Mouse (Mus musculus): ENCODE measurements at regions not wholly inside any gene's neighbourhood (a gene's known extent, or its start where the extent isn't known, plus 50 kb on each side); places are given as distances from the start of the nearest gene placed in this dataset.

DNA sequence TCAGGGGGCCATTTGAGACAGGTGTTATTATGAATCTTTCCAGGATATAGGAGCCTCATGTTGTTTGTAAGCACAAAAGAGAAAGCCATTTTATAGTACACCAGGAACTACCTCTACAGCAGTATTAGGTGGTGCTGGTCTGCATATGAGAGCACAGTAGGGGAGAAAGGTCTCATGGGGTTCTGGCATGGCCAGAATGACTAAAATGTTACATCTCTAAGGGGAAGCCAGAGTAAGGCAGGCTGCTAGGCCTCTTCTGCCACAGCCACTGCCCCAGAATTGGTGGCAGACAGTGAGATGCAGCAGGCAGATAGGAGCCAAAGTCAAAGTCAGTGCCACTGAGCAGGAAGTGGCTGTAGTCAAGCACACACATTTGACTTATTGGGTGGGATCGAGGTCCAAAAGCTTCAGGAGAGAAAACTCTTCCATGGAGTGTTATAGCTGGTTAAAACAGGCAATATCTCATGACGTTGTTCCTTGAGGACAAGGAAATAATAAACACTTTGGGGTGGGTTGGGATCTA is 147.2 kb downstream of the Hira start:
- H3K36me3 ChIP-seq (ENCODE audit: insufficient read depth): no peaks in the 10 kb centered on the region
- 73% methylated on average over 2 of the region's 2 CpGs for WGBS
- no peak overlapping the region for H3K4me3 ChIP-seq (ENCODE audit: low read depth, low read length)
- ATAC-seq (ENCODE audit: insufficient read depth): no peak
- no peaks in the 10 kb centered on the region for H3K4me1 ChIP-seq (ENCODE audit: insufficient read depth)
- no peak overlapping the region for H3K27ac ChIP-seq (ENCODE audit: low read depth)
- H3K4me2 ChIP-seq: no peak overlapping the region
- DNase-seq: no peak
- no peaks in the 10 kb centered on the region for H3K27me3 ChIP-seq (ENCODE audit: insufficient read depth, low read length)
- H3K9ac ChIP-seq: no peak overlapping the region
- H3K9me3 ChIP-seq (ENCODE audit: low read depth, low read length): no peaks in the 10 kb centered on the region
- no peak for TF ChIP-seq CTCF (IDR thresholded peaks at IDR 0.05; ENCODE audit: low read depth)

DNA sequence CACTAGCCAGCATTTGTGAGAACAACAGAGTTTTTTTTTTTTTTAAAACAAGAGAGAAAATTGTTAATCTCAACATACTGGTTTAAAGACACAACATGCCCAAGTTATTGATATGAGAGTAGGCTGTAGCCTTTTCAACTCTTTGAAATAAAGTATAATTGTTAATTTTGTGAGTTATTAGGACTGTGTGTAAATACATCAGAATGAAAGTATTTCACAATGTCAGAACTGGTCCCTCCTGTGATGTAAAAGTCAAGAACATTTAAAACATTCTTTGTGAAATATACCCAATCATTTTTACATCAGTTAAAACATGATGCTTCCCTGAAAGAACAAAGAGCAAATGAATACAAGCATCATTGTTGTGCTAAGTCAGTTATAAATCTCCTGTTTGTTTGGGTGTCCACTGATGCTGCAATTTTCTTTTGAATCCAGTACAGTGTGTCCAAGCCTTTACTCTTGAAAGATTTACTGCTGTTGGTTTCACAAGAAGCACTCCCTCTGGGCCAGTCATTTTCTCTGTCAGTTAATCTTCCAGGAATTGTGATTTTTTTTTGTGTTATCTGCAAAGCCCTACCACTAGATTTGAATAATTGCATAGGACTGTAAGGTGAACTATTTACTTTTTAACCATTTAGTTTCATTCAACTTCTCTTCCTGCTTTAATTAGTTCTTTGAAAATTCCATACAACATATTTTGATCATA is 148.5 kb downstream of the Hira start:
- no peaks in the 10 kb centered on the region for H3K27me3 ChIP-seq (ENCODE audit: insufficient read depth, low read length)
- TF ChIP-seq CTCF (IDR thresholded peaks at IDR 0.05; ENCODE audit: low read depth): no peak
- H3K27ac ChIP-seq (ENCODE audit: low read depth): no peak overlapping the region
- H3K9me3 ChIP-seq (ENCODE audit: low read depth, low read length): no peaks in the 10 kb centered on the region
- DNase-seq (no peak), ATAC-seq (ENCODE audit: insufficient read depth) (no peak)
- no peak overlapping the region for H3K4me2 ChIP-seq
- H3K4me1 ChIP-seq (ENCODE audit: insufficient read depth): no peaks in the 10 kb centered on the region
- no peak overlapping the region for H3K9ac ChIP-seq
- H3K36me3 ChIP-seq (ENCODE audit: insufficient read depth): no peaks in the 10 kb centered on the region
- no peak overlapping the region for H3K4me3 ChIP-seq (ENCODE audit: low read depth, low read length)

DNA sequence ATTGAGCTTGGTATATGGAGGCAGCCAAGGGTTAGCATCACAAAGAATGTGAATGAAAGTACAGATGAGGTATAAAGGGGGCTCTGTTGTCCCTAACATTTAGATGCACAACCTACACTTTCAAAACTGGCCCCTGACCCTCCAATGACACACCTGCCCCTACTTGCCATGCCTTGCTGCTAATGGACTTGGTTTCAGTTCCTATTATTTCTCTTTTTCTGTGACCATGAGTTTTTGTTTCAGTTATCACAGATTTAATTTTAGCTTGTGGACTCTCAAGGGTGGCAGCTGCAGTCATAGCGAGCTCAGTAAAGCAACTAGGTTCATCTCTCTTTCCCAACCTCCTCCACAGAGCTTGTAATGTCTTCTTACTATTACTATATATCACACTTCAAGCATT is 150.3 kb downstream of the Hira start:
- Histone ChIP-seq H3K27ac (ENCODE audit: low read depth) (no peak overlapping the region), H3K27me3 (ENCODE audit: insufficient read depth, low read length) (no peaks in the 10 kb centered on the region), H3K9me3 (ENCODE audit: low read depth, low read length) (no peaks in the 10 kb centered on the region), H3K9ac (no peak overlapping the region), H3K36me3 (ENCODE audit: insufficient read depth) (no peaks in the 10 kb centered on the region), H3K4me1 (ENCODE audit: insufficient read depth) (no peaks in the 10 kb centered on the region), H3K4me2 (no peak overlapping the region), H3K4me3 (ENCODE audit: low read depth, low read length) (no peak overlapping the region)
- no peak for TF ChIP-seq CTCF (IDR thresholded peaks at IDR 0.05; ENCODE audit: low read depth)
- WGBS: 56% methylated on average over 1 of the region's 1 CpGs
- DNase-seq: no peak
- no peak for ATAC-seq (ENCODE audit: insufficient read depth)

DNA sequence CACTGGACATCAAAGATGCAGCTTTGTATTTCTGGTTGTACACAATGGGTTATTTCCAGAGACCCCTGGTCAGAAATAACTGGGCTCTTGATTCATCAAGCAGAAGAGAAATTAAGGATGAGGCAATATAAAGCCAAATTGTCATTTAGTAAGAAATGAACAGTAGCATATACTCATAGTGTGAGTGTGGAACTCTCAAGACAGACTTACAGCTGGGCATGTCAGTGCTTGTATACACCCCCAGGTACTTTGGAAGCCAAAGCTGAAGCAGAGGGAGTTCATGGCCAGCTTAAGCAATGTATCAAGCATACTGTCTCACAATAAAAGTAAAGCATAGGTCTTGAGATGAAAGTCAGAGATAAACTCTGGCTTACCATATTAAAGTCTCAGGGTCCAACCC is 155.7 kb downstream of the Hira start:
- Histone ChIP-seq H3K27me3 (ENCODE audit: insufficient read depth, low read length) (no peaks in the 10 kb centered on the region), H3K4me2 (no peak overlapping the region), H3K27ac (ENCODE audit: low read depth) (no peak overlapping the region), H3K9ac (no peak overlapping the region), H3K9me3 (ENCODE audit: low read depth, low read length) (no peaks in the 10 kb centered on the region), H3K4me1 (ENCODE audit: insufficient read depth) (no peaks in the 10 kb centered on the region), H3K36me3 (ENCODE audit: insufficient read depth) (no peaks in the 10 kb centered on the region), H3K4me3 (ENCODE audit: low read depth, low read length) (no peak overlapping the region)
- no peak for ATAC-seq (ENCODE audit: insufficient read depth)
- TF ChIP-seq CTCF (IDR thresholded peaks at IDR 0.05; ENCODE audit: low read depth): no peak
- no peak for DNase-seq

DNA sequence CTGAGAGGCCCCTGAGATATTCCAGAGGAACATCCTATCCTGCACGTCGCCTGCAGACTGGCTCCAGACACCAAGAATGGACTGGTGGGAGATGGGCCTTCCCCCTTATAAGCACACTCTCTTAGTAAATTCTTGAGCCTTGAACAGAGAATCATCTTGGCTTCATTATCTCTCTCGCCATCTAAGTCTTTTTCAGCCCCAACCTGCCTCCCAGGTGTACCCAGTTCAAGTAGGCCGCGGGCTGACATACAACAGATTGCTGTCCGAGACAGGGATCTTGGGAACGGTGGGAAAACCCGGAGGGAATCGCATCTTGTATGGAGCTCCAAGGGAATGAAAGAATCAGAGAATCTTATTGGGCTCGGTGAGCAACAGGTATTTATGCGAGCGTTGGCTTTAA is 158.9 kb downstream of the Hira start:
- Histone ChIP-seq H3K9ac (no peak overlapping the region), H3K27ac (ENCODE audit: low read depth) (no peak overlapping the region), H3K36me3 (ENCODE audit: insufficient read depth) (no peaks in the 10 kb centered on the region), H3K27me3 (ENCODE audit: insufficient read depth, low read length) (no peaks in the 10 kb centered on the region), H3K4me2 (no peak overlapping the region), H3K9me3 (ENCODE audit: low read depth, low read length) (no peaks in the 10 kb centered on the region), H3K4me3 (ENCODE audit: low read depth, low read length) (no peak overlapping the region), H3K4me1 (ENCODE audit: insufficient read depth) (no peaks in the 10 kb centered on the region)
- no peak for ATAC-seq (ENCODE audit: insufficient read depth)
- 77% methylated on average over 12 of the region's 12 CpGs for WGBS
- no peak for TF ChIP-seq CTCF (IDR thresholded peaks at IDR 0.05; ENCODE audit: low read depth)
- no peak for DNase-seq

DNA sequence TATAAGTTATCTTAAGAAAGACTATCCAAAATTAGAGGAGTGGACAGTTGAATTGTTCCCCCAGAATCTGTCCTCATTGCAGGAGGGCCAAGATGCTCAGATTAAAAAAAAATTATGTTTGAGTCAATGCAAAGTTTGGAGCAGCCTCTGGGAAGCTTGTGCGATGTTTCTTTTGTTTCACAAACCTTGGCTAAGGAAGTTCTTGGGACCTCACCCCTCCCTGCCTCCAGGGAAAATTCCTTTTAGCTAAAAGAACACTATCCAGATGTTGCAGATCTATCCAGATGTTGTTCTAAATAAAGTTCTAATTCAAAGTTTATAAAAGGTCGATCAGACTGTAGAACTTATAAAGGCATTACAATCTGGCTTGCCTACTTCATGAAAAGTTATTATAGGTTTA is 160.8 kb downstream of the Hira start:
- H3K4me2 ChIP-seq: no peak overlapping the region
- no peaks in the 10 kb centered on the region for H3K9me3 ChIP-seq (ENCODE audit: low read depth, low read length)
- H3K4me1 ChIP-seq (ENCODE audit: insufficient read depth): no peaks in the 10 kb centered on the region
- no peaks in the 10 kb centered on the region for H3K27me3 ChIP-seq (ENCODE audit: insufficient read depth, low read length)
- WGBS: 77% methylated on average over 2 of the region's 2 CpGs
- no peak overlapping the region for H3K9ac ChIP-seq
- no peak for TF ChIP-seq CTCF (IDR thresholded peaks at IDR 0.05; ENCODE audit: low read depth)
- H3K27ac ChIP-seq (ENCODE audit: low read depth): no peak overlapping the region
- H3K36me3 ChIP-seq (ENCODE audit: insufficient read depth): no peaks in the 10 kb centered on the region
- ATAC-seq (ENCODE audit: insufficient read depth): no peak
- no peak overlapping the region for H3K4me3 ChIP-seq (ENCODE audit: low read depth, low read length)
- no peak for DNase-seq

DNA sequence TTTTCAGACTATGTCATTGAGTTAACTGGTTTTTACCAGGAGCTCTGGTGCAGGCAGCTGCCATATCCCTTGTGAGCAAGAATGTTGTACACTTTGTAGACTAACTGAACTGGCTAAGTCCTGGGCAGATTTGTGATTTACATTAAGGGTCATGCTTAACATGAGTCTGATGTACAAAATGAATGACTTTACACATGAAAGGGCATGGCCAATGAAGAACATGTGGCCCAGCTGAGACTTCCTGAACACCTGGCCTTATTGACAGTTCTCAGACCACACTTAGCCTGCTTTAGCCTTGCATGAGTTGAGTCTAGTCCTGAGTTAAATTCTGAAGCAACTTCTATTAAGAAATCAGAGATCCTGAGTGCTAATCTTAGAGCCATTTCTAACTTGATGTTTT is 176.0 kb downstream of the Hira start:
- H3K27ac ChIP-seq (ENCODE audit: low read depth): no peak overlapping the region
- no peaks in the 10 kb centered on the region for H3K27me3 ChIP-seq (ENCODE audit: insufficient read depth, low read length)
- H3K36me3 ChIP-seq (ENCODE audit: insufficient read depth): no peaks in the 10 kb centered on the region
- TF ChIP-seq CTCF (IDR thresholded peaks at IDR 0.05; ENCODE audit: low read depth): no peak
- ATAC-seq (ENCODE audit: insufficient read depth) (no peak), DNase-seq (no peak)
- no peak overlapping the region for H3K4me3 ChIP-seq (ENCODE audit: low read depth, low read length)
- no peak overlapping the region for H3K9ac ChIP-seq
- no peaks in the 10 kb centered on the region for H3K4me1 ChIP-seq (ENCODE audit: insufficient read depth)
- H3K4me2 ChIP-seq: no peak overlapping the region
- H3K9me3 ChIP-seq (ENCODE audit: low read depth, low read length): no peaks in the 10 kb centered on the region

DNA sequence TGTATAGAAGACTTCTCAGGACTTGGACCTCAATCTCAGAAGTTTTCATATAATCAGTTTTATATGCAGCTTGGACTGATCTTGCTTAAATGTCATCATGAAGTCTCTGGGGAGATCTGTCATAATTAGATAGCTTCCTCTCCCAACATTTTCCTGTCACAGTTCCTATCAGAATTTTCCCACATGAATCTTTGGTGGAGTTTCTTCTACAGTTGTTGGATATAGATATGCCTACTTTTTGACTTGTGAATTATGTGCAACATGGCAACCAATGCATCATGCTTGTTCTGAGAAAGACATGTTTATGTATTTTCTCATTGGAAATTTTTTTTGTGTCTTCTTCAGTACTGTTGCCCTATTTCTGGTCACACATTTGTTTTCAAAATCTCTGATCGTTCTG is 183.5 kb downstream of the Hira start:
- 73% methylated on average over 1 of the region's 1 CpGs for WGBS
- no peak overlapping the region for H3K9ac ChIP-seq
- no peak overlapping the region for H3K4me2 ChIP-seq
- no peak for DNase-seq
- no peaks in the 10 kb centered on the region for H3K4me1 ChIP-seq (ENCODE audit: insufficient read depth)
- H3K27ac ChIP-seq (ENCODE audit: low read depth): no peak overlapping the region
- no peak for ATAC-seq (ENCODE audit: insufficient read depth)
- TF ChIP-seq CTCF (IDR thresholded peaks at IDR 0.05; ENCODE audit: low read depth): no peak
- no peak overlapping the region for H3K4me3 ChIP-seq (ENCODE audit: low read depth, low read length)
- no peaks in the 10 kb centered on the region for H3K36me3 ChIP-seq (ENCODE audit: insufficient read depth)
- no peaks in the 10 kb centered on the region for H3K9me3 ChIP-seq (ENCODE audit: low read depth, low read length)
- no peaks in the 10 kb centered on the region for H3K27me3 ChIP-seq (ENCODE audit: insufficient read depth, low read length)

Measured in lung, embryonic 14.5 days (tissue).